Mouse (Mus musculus) neural tube, embryonic 11.5 days (tissue): ENCODE results near the gene Entpd3. TPM values are rescaled to one million over a fixed set of nuclear protein-coding genes. Genes with fewer than 3 reads are reported as not detected.
"Not testable (repeated sequence)": the region's sequence is repeated elsewhere in the genome, so short reads cannot be mapped to it uniquely, and the experiment has no call there.

Experiments
- ATAC-seq: fragments of 200-750 bp; cut with Nextera tagmentation; 2 replicates; pipeline ENCODE4 v1.8.0; 2017; ENCODE audit warnings: moderate number of reproducible peaks, mild to moderate bottlenecking, moderate TSS enrichment, moderate library complexity; ENCODE audit not compliant: insufficient read depth, low FRiP score, low TSS enrichment
- DNase-seq: peaks from one replicate; pipeline ENCODE4 v3.0.0-alpha.2; 2015; ENCODE audit warnings: low spot score
- H3K27ac ChIP-seq: fragments of 300-500 bp; sonication (generic); 2 replicates; pipeline ENCODE4 v1.5.1; 2014; ENCODE audit warnings: low read depth, mild to moderate bottlenecking, low read length
- H3K27me3 ChIP-seq: fragments of 300-500 bp; sonication (generic); 2 replicates; pipeline ENCODE4 v1.6.1; 2014; ENCODE audit warnings: mild to moderate bottlenecking, low read length, mixed read lengths; ENCODE audit not compliant: control insufficient read depth, insufficient read depth
- H3K36me3 ChIP-seq: fragments of 300-500 bp; sonication (generic); 2 replicates; pipeline ENCODE4 v1.6.1; 2014; ENCODE audit warnings: mild to moderate bottlenecking, low read length, moderate library complexity, mixed read lengths; ENCODE audit not compliant: control insufficient read depth, insufficient read depth
- H3K4me1 ChIP-seq: fragments of 300-500 bp; sonication (generic); 2 replicates; pipeline ENCODE4 v1.6.1; 2014; ENCODE audit warnings: low read length, mixed read lengths; ENCODE audit not compliant: control insufficient read depth, insufficient read depth
- H3K4me2 ChIP-seq: fragments of 300-500 bp; sonication (generic); 2 replicates; pipeline ENCODE4 v1.6.1; 2014; ENCODE audit warnings: low read depth, mild to moderate bottlenecking, moderate library complexity
- H3K4me3 ChIP-seq: fragments of 300-500 bp; sonication (generic); 2 replicates; pipeline ENCODE4 v1.5.1; 2014; ENCODE audit warnings: low read depth, low read length
- H3K9ac ChIP-seq: fragments of 300-500 bp; sonication (generic); 2 replicates; pipeline ENCODE4 v1.6.1; 2014; ENCODE audit warnings: mild to moderate bottlenecking, low read length
- H3K9me3 ChIP-seq: fragments of 300-500 bp; sonication (generic); 2 replicates; pipeline ENCODE4 v1.6.1; 2016; ENCODE audit warnings: low read length; ENCODE audit not compliant: control insufficient read depth
- WGBS: fragments of 180-500 bp; shearing (Covaris S2); extraction: QIAGEN DNeasy Blood & Tissue Kit; methylation state at CpG from one replicate; pipeline ENCODE4 v1.1.7; 2014; 5-methylcytosine and 5-hydroxymethylcytosine counted together
- polyA plus RNA-seq: library from polyadenylated mRNA; unstranded; fragments of >200 nt; fragmentation: Nextera tagmentation; extraction: Ambion mirVana; gene quantifications from 2 replicates; pipeline ENCODE4 v1.2.1, GENCODE M21; 2014

Entpd3 gene
- polyA plus RNA-seq, 1 experiment from 2014 or later, result 0.17 TPM

DNA sequence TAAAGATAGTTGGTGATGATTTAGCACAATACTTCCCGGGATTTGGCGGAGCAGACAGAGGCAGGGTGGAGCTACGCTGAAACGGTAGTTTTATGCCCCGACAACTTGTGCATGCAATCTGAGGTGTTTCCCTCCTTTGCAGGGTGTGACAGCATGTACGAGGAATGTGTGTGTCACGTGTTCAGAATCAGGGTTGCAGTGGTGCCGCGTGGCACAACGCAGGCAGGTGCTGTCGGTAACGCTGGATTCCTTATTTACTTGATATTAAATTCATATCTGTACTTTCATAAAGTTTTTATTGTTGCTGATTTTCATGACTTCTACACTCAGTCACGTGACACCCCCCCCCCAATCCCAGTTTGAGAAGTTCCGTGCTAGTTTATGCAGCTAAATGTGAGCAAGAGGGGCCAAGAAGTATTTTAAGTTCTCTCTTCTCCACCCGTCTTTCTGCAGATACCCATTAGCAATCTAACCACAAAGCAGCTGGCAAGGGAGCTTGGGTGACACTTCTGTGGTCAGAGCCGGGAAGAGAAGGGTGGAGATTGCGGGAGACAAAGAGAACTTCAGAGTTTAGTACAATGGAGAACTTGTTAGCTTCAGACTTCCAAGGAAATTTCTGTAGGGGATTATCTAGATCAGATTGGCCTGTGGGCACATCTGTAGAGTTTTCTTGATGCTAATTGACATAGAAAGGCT lies 10.7 kb upstream of the Entpd3 start:
- ATAC-seq (no peak), DNase-seq (no peak)
- Histone ChIP-seq H3K9ac (no peak overlapping the region), H3K4me3 (no peak overlapping the region), H3K9me3 (no peaks in the 10 kb centered on the region), H3K36me3 (no peaks in the 10 kb centered on the region), H3K4me2 (no peak overlapping the region), H3K4me1 (no peaks in the 10 kb centered on the region), H3K27ac (no peak overlapping the region), H3K27me3 (no peaks in the 10 kb centered on the region)
- WGBS, result 87% methylated on average over 17 of the region's 17 CpGs

DNA sequence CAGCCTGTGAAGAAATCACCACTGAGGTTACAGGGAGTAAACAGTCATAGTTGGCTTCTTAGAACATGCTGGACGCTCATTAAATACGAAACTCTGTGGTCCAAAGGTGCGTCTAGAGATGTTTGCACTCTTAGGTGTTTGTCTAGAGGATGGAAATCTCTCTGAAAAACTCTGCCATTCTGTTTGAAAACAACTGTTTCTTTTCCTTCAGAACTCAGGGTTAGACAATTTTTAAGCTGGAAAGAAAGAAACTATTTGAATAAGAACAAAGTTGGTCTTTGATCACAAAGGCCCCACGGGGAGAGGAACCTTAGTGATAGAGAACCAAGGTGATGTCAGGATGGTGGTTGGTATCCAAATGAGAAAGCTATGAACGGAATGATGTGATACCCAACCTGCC lies 9.1 kb upstream of the Entpd3 start:
- H3K9me3 ChIP-seq, result no peaks in the 10 kb centered on the region

GRCm38 (mm10) chr9:120532062-120532461 lies 7.6 kb upstream of the Entpd3 start:
- H3K27me3 ChIP-seq, result no peaks in the 10 kb centered on the region
- H3K4me1 ChIP-seq, result no peaks in the 10 kb centered on the region
- no peak overlapping the region for H3K4me3 ChIP-seq
- 85% methylated on average over 6 of the region's 6 CpGs for WGBS
- no peak overlapping the region for H3K9ac ChIP-seq
- H3K27ac ChIP-seq, result no peak overlapping the region
- ATAC-seq (no peak), DNase-seq (no peak)
- H3K9me3 ChIP-seq, result no peaks in the 10 kb centered on the region
- H3K36me3 ChIP-seq, result no peaks in the 10 kb centered on the region
- H3K4me2 ChIP-seq, result no peak overlapping the region

More for the DNA sequence above, 9.1 kb upstream of the Entpd3 start:
- no peak overlapping the region for H3K4me3 ChIP-seq
- H3K27me3 ChIP-seq, result no peaks in the 10 kb centered on the region
- no peaks in the 10 kb centered on the region for H3K36me3 ChIP-seq
- DNase-seq, result no peak
- H3K4me2 ChIP-seq, result no peak overlapping the region
- ATAC-seq, result no peak
- H3K27ac ChIP-seq, result no peak overlapping the region
- H3K4me1 ChIP-seq, result no peaks in the 10 kb centered on the region
- whole genome bisulfite sequencing, result 86% methylated on average over 5 of the region's 5 CpGs
- no peak overlapping the region for H3K9ac ChIP-seq

GRCm38 (mm10) chr9:120532691-120533090 lies 6.9 kb upstream of the Entpd3 start:
- Histone ChIP-seq H3K36me3 (no peaks in the 10 kb centered on the region), H3K27ac (no peak overlapping the region), H3K4me1 (no peaks in the 10 kb centered on the region), H3K4me2 (no peak overlapping the region), H3K27me3 (no peaks in the 10 kb centered on the region), H3K9me3 (no peaks in the 10 kb centered on the region), H3K9ac (no peak overlapping the region), H3K4me3 (no peak overlapping the region)
- WGBS, result 89% methylated on average over 4 of the region's 6 CpGs
- no peak for DNase-seq
- no peak for ATAC-seq

DNA sequence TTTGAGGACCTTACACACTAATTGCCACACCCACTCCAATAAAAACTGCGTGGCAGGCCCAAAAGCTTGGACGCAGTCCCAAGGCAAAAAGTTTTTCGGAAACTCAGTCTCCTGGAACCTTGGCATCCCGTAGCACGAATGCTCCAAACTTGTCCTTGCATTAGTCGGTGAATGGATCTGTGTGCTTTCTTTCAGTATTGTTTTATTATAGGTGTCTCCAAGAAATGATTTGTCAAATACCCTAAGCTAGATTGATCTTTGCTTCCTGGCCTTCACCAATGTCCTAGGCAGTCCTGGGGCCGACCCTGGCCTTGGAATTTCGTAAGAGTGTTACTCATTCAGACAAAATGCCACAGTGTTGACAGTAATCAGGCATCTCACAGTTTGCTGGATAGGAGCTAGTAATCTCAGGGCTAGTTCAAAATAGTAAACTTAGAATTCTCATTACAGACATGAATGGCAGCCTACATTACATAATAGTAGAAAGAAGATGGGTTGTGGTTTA lies 6.1 kb upstream of the Entpd3 start:
- 95% methylated on average over 8 of the region's 8 CpGs for WGBS
- H3K9ac ChIP-seq, H3K9me3 ChIP-seq, H3K4me3 ChIP-seq, H3K4me2 ChIP-seq, DNase-seq, ATAC-seq, H3K36me3 ChIP-seq, H3K4me1 ChIP-seq, H3K27ac ChIP-seq, H3K27me3 ChIP-seq: not testable (repeated sequence)

- Histone ChIP-seq H3K4me1 (peaks cover 7% of the 10 kb centered on the region), H3K9ac (no peak overlapping the region), H3K36me3 (no peaks in the 10 kb centered on the region), H3K4me3 (no peak overlapping the region), H3K9me3 (no peaks in the 10 kb centered on the region), H3K27ac (no peak overlapping the region), H3K27me3 (peaks cover 15% of the 10 kb centered on the region), H3K4me2 (no peak overlapping the region)
- no peak for ATAC-seq
- no peak for DNase-seq
- WGBS, result 27% methylated on average over 2 of the region's 2 CpGs
Observed at GRCm38 (mm10) chr9:120541411-120541810, 1.8 kb downstream of the Entpd3 start.

DNA sequence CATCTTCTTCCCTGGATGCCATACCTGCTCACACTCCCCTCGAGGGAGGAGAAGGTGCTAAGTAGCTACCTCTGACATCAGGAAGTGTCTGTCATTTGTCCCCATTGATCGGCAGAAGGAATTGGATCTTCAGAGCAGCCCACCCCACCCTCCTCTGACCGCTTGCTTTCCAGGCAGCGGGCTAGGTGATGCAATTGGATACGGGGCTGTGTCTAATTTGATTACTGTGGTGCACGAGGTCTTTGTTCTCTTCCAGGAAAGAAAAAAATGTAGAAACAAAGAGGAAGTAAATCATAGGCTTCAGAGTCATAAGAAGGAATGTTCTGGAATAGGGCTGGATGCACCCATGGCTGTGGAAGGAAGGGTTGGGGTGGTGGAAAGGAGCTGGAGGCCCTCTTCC lies 2.6 kb downstream of the Entpd3 start:
- Histone ChIP-seq H3K27me3 (peaks cover 15% of the 10 kb centered on the region), H3K9ac (no peak overlapping the region), H3K9me3 (no peaks in the 10 kb centered on the region), H3K36me3 (no peaks in the 10 kb centered on the region), H3K4me2 (no peak overlapping the region), H3K27ac (no peak overlapping the region), H3K4me1 (peaks cover 7% of the 10 kb centered on the region), H3K4me3 (no peak overlapping the region)
- 26% methylated on average over 6 of the region's 6 CpGs for WGBS
- DNase-seq (no peak), ATAC-seq (no peak)

- no peak for DNase-seq
- 93% methylated on average over 2 of the region's 2 CpGs for WGBS
Observed at GRCm38 (mm10) chr9:120545994-120546393, 6.4 kb downstream of the Entpd3 start.

DNA sequence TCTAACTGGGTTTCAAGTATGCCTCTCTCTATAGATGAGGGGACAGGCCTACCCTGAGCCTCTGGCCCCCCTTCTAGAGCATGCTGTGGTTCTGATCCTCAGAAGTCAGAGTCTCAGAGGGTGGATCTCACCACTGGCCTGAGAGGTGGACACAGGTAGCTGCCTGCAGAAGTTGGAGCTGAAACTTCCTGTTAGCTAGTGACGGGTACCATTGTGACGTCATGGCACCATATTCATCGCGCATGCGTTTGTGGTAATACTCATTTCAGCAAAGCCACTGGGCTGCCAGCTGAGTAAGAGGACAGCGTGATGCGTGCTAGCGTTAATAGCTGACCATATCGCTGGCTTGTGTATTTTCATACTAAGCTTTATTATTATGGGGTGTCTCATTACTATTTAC lies 6.9 kb downstream of the Entpd3 start:
- Histone ChIP-seq H3K4me1 (peaks cover 4% of the 10 kb centered on the region), H3K4me3 (no peak overlapping the region), H3K36me3 (no peaks in the 10 kb centered on the region), H3K27me3 (no peaks in the 10 kb centered on the region), H3K4me2 (no peak overlapping the region), H3K9ac (no peak overlapping the region), H3K9me3 (no peaks in the 10 kb centered on the region), H3K27ac (no peak overlapping the region)
- WGBS, result 97% methylated on average over 9 of the region's 9 CpGs
- DNase-seq (no peak), ATAC-seq (no peak)

More at GRCm38 (mm10) chr9:120545994-120546393, 6.4 kb downstream of the Entpd3 start:
- H3K36me3 ChIP-seq, result no peaks in the 10 kb centered on the region
- H3K27me3 ChIP-seq, result no peaks in the 10 kb centered on the region
- ATAC-seq, result no peak
- H3K4me3 ChIP-seq, result no peak overlapping the region
- no peaks in the 10 kb centered on the region for H3K9me3 ChIP-seq
- H3K9ac ChIP-seq, result no peak overlapping the region
- no peak overlapping the region for H3K4me2 ChIP-seq
- H3K4me1 ChIP-seq, result peaks cover 4% of the 10 kb centered on the region
- no peak overlapping the region for H3K27ac ChIP-seq
